Mouse (Mus musculus): ENCODE results near the gene Pdp2.

The Pdp2 gene

DNA sequence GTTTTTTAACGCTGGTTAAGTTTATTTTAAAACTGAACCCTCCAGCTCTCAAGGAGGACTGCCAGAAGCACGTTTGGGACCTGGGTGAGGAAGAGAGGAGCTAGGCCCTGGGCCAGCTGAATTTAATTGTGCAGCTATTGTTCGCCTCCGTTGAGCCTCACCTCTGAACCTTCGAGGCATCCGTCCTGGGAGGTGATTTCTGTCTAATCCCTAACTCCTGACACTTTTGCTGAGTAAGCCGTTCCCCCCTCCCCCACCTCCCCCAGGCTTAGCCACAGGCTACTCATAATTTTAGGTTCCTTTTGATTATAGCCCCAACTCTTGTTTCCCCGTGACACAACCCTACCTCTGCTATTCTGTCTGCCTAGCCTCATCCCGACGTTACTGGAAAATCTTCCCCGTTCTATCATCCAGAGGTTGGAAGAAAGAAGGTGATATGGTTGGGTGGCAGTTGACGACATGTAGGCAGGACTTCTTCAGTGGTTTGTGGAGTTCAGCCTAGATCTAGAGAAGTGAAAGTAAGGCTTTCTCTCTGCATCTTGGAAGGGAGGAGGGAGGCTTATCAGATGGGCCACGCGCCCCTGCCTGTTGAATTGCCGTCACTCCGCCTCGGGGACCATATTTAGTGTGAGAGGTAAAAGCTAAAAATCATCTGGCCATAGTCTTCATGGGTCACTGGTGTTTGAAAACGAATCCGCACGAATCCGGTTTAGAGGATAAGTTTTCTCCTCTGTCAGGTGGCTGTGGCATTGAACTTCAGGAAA, 4.7 kb downstream of the Pdp2 start:
- no peak for DNase-seq (ENCODE audit: extremely low spot score, low spot score)

DNA sequence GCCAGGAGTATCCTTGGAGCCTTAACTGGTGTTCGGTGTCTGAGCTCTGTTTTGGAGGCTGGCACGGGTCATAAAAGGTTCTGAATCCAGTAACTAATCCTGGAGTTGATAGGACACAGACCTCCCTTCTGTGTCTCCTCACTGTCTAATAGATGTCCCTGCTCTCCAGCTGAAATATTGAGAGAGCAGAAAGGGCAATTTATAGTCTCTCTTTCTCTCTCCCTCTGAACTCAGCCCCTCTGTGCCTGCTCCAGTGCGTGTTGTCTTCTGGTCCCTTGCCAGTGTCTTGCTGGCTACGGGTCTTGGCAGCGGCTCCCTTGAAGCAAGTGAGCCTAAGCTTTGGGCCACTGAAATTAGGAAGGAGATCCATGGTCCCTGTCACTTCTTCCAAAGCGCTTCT, 6.4 kb downstream of the Pdp2 start:
- no peak for DNase-seq (ENCODE audit: extremely low spot score, low spot score)

DNA sequence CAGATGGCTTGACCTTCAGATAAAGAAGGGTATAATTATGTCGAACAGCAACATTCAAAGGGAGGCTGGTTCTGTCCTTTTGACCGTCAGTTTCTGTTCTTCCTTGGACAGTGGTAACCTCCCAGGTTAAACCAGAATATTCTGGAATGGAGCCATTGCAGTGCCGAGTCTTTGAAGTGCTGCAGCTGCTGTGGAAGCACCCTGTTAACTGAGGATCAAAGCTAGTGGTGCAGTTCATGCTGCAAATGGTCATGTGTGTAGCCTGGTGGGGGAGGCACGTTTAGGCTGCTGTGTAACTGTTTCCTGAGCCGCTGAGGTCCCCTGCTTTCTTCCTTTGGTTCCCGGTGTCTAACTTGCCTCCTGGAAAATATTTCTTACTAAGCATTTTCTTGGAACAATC, 7.2 kb downstream of the Pdp2 start:
- DNase-seq (ENCODE audit: extremely low spot score, low spot score): no peak

DNA sequence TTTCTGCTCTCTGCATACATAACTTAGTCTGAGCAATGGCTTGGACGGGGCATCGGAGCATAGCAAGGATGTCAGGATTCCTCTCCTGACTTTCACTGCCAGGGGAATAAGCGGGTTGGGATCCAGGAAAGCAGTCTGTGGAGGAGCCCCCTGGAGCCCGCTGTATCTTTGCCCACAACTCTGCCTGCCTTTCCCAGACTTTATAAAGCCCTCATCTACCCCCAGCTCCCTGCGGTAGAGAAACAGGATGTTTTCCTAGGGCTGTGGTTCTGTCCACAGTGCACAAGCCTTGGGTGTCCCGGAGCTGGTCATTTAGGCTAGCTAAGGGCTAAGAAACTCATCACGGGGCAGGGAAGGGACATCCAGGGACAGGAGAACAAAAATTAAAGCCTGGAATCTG, 10.1 kb downstream of the Pdp2 start:
- DNase-seq (ENCODE audit: extremely low spot score, low spot score): peak; percentile 26

DNA sequence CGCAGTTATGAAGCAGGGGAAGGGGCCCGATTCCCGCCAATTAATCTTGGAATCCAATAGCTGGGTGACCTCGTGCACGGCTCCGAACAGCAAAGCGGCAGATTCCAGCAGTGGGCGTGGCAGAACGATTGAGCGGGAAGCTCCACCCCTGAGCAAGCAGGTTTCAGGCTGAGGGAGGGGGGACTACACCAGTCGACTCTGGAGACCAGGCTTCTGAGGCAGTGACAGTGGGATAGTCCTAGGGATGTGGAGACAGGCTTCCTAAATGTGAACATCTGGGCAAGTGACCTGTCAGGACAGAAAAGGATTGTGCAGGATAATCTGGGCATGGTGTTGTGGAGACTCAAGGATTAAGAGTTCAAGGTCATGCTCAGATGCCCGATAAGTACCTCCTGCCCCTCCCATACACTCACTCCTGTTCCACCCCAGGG, 10.7 kb downstream of the Pdp2 start:
- peak; percentile 36 for DNase-seq (ENCODE audit: extremely low spot score, low spot score)

DNA sequence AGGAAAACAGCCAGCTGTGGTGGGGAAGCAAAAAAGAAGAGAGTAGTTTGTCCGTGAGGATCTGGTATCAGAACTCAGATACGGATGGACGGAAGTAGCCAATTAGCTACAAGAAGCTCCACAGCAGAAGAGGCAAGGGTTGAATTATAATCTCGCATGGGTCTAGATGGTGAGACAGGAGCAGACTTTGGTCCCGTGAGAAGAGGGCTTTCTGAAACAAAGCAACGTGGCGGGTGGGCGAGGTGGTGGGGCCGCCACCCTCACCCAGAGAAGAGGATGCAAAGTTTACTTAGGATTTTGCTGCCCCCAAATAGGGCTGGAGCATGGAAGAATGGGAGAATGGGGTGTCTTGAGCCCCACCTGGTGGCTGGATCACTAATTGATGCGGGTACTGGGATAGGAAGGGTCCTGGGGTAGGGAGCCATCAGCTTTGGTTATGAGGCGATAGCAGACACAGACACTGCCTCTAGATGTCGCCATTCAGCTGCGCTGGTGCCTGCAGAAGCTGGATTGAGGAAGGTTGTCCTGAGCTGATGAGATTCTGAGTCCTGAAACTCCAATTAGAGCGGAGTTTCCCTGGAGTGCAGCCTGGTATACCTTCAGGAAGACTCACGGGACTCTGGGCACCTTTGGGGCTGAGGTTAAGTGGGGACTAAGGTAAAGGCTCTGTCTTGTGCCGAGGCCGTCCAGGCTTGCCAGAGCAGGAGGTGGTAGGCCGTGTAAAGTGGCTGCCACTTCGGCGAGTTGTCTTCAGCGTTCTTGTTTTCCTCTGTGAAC, 11.4 kb downstream of the Pdp2 start:
- peak; percentile 86 for DNase-seq (ENCODE audit: extremely low spot score, low spot score)

DNA sequence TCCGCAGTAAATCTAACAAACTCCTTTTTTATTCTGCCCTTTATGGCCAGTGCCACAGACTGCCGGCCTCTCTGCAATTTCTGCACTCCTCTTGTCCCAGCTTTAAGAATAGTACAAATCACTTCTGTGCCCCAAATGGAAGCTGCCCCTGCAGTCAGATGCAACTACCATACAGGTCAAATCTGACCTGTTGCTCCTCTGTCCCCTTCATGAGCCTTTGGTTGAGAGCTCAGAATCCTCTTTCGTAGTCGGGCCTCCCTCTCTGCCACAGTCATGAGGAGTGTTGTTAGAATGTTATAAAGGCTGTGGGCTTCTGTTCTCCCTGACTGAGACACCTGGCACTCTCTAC, 12.0 kb downstream of the Pdp2 start:
- DNase-seq (ENCODE audit: extremely low spot score, low spot score): no peak

DNA sequence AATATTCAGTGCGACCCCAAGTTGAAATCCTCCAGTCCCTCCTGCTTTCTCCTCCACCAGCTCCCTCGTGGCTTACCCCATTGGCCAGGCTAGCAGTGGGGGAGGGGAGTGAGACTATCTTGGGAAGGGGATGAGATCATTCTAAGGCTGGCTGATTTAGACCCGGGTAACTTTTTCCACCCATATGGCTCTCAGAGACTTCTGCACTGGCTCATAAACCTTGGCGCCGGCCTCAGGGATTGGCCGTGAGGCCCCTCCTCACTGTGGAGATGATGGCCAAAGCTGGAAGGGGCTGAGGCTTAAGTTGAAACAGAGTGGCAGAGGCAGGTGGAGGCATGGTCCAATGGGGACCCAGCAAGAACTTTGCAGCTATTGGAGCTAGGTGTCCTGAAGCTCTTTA, 15.1 kb downstream of the Pdp2 start:
- no peak for DNase-seq (ENCODE audit: extremely low spot score, low spot score)

DNA sequence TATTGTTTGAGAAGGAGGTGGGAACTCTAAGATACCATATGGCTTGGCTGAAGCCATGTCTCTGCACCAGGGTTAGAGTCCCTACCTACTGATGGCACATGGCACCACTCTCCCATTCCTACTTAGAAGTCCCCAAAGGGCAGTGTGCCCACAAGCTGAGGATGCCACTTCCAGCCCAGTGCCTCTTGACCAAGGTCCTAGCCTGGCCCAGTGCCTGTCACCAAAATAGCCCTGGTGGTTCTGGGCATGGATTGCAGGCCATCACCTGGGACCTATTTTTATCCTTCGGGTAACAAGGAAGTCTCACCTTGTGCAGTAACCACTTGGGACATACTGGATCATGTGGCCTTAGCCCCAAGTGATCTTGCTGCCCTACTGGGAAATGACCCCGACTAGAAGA, 16.7 kb downstream of the Pdp2 start:
- DNase-seq (ENCODE audit: extremely low spot score, low spot score): no peak

DNA sequence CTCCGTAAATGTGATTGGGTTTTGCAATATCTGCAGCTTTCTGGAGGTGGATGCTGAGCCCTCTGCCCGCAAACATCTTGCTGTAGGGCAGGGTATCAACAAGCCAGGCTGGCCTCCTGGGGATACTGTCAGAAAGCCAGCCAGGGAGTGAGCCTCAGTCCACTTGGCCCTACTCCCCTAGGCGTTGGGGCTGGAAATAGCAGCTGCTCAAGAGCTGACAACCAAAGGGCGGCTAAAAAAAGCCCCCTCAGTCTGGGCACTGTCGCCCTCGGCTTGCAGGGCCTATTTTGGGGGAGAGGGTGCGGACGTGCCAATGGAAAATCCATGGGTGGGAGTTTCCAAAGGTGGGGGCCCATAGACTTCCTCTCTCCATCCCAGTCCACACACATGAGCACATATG, 18.0 kb downstream of the Pdp2 start:
- no peak for DNase-seq (ENCODE audit: extremely low spot score, low spot score)

DNA sequence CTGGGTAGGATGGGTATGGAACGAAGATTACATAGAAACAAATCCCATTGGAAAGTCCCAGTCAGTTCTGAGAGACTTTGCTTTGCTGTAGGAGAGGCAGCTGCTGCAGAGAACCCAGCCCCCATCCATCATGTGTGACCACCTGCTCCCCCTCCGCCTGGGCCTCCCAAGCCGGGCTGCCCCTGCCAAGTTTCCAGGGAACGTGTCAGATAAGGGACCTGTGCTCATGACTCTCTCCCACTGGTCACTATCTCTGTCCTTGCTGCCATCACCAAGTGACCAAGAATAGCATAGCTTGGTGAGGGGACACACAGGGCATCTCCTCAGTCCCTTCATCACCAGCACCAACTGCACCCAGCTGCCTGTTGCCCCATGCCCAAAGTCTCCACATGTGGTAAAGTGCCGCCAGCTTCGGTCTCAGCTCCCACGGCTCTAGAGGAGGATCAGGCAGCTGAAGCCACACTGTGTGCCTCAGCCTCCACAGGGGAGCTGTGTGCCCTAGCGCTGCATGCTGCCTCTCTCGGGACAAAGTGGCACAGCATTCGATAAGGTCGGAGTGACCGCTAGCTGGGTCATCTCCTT, 19.0 kb downstream of the Pdp2 start:
- DNase-seq (ENCODE audit: extremely low spot score, low spot score): no peak

DNA sequence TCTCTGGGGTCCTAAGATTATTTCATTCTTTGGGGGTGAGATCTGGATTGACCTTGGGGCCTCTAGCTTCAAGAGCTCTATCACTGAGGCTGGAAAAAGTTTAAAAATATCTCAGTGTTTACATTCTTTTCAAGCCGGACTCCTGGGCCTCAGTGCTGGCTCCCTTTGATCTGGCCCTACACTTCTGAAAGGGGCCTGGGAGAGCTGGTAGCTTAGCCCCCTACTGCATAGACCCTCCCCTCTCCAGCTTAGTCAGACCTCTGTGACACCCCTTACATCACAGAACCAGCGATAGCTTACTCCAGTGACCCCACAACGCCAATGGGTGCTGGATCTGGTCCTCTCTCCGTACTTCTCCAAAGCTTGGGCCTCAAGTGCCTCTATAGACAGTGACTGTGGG, 20.4 kb downstream of the Pdp2 start:
- DNase-seq (ENCODE audit: extremely low spot score, low spot score): no peak

DNA sequence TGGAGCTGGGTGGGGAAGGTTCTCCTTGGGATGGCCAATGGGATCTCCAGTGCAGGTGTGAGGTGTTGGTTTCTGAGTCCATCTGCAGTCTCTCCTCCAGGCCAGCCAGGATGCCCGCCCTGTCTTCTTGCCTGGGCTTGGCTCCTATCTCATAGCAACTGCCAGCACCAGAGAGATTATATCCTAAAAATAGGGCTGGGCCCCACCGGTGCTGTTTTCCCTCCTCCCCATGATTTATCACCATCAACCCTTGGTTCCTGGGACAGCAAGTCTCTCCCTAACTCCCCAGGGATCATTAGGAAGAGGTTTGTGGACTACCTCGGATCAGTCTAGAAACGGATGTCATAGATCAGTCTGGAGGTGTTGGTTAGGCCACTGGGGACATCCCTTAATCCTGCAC, 21.9 kb downstream of the Pdp2 start:
- DNase-seq (ENCODE audit: extremely low spot score, low spot score): no peak

DNA sequence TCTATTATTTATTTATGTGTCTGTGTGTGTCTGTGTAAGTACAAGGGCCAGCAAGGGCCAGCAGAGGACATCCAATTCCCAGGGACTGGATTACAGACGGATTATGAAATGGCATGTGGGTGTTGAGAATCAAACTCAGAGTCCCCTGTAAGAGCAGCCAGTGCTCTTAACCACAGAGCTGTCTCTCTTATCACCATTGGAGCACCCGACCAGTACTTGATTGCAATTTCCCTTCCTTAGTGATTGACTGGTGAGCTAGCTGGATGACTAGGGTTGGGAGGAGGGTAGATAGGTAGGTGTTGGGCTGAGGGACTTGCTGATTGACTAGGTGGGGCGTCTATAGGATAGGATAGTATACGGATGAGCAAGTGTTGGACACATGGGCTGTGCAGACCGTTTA, 29.5 kb downstream of the Pdp2 start:
- no peak for DNase-seq (ENCODE audit: extremely low spot score, low spot score)

DNA sequence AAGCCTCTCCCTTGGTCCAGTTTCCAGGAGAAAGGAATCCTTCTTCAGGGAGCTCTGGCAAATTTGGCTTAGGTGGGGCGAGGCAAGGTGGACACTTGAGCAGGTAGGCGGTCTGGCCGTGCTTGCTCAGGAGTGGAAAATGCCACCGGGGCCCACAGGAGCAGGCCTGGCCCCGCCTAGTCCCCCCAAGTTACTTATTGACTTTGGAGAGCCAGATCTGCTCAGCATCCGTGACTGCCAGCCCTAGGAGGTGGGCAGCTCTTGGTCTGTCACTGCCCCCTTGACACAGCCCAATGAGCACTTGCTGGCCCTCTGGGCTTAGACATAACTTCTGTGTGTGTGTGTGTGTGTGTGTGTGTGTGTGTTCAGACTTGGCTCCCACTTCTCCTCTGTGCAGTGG, 32.9 kb downstream of the Pdp2 start, which contains the start of gene Cdh16:
TSS of gene Cdh16 (minus strand) at position 236 of the 400 bp plus-strand sequence.
- DNase-seq (ENCODE audit: extremely low spot score, low spot score): no peak

DNA sequence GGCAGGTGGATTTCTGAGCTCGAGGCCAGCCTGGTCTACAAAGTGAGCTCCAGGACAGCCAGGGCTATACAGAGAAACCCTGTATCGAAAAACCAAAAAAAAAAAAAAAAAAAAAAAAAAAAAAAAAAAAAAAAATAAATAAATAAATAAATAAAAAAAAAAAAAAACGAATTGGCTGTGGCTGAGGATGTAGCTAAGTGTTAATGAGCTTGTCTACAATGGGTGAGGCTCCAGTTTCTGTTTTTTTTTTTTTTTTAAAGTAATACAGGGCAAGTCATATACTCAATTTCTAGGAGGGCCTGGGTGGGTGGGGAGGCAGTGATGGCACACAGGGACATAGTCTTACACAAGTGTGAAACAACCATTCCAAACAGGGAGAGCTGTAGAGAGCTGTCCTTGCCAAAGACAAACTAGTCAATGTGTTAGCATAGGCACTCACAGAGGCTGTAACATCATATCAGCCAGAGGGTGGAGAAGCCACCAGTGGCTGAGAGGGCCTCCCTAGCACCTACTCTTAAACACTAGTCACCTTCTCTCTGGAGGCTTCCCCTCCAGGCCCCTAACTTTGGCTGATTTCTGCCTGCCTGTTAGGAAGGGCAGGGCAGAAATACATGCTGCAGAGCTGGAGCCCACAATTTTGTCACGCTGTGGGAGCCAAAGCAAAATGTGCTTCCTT, 36.0 kb downstream of the Pdp2 start:
- no peak for DNase-seq (ENCODE audit: extremely low spot score, low spot score)

DNA sequence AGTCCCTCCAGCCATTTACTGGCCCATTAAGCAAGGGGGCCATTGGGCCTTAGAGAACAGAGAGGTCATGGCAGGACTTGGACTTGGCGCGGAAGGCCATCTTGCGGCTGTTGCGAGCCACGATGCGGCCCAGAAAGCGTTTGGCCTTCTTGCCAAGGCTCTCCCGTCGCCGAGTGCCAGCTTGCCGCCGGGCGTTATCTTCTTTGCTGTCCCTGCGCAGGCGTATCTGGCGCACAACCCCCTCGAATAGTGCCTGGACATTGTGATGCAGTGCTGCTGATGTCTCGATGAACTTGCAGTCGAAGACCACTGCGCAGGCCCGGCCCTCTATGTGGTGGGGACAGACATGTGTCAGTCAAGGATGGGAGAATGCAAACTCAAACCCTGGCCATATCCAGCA, 37.2 kb downstream of the Pdp2 start:
- DNase-seq (ENCODE audit: extremely low spot score, low spot score): no peak

DNA sequence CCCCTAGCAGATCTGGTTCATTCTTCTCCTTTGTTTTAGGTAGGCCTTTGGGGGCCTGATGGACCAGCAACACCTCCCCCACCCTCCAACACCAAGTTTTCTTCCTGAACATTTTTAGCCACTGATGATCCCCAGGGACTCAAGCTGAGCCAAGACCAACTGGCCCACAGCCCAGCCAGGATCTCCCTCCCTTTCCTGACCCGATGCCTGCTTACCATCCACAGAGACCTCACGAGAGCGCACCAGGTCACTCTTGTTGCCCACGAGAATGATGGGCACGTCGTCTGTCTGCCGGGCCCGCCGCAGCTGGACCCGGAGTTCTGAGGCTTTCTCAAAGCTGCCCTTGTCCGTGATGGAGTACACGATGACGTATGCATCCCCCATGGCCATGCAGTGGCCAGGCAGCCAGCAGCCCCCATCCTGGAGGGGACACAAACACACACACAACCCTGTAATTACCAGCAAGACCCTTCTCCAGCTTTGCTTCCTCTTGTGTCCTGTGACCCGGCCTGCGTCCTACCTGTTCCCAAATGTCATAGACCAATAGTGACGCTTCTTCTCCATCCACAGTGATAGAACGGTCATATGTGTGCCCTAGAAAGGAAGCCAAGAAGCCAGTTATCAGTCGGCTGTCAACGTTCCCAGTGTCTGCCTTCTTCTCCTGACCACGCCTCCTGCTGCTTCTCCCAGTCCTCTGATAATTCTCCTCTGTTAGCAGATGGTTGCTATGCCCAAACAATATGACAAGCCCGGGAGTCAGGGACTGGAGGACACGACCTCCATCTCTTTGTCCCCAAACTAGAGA, 38.3 kb downstream of the Pdp2 start:
- DNase-seq (ENCODE audit: extremely low spot score, low spot score): no peak

DNA sequence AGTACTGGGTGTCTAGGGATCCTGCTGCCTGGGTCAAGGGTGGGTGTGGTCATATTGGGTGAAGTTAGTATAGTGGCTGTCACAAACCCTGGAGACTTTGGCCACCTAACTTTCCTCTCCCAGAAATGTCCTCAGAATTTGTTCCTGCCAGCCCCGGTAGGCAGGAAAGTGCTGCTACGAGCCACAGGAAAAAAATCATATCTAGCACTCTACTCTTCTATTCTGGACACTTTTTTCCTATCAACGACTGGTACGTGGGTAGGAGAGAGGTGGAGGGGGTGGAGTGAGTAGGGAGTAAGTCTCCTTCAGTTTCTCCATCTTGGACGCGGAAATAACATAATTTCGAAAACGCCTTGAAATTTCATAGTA, 38.8 kb downstream of the Pdp2 start:
- no peak for DNase-seq (ENCODE audit: extremely low spot score, low spot score)

DNA sequence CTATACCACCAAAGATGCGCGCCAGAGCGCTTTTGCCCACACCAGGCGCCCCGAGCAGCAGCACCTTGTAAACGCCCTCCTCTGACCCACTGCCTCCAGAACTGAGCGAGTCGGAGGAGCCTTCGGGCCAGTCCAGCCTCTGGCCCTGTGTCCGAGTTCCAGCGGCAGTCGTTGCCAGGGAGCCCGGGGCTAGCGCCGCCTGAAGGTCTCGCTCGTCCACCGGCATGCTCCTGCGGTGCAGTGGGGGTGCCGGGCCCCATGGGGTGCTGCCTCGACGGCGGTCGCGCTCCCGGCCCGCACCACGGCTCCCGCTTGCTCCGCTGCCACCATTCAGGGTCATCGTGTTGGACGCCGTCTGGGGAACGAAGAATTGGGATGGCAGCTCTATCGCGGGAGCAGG, 39.3 kb downstream of the Pdp2 start:
- DNase-seq (ENCODE audit: extremely low spot score, low spot score): no peak

DNA sequence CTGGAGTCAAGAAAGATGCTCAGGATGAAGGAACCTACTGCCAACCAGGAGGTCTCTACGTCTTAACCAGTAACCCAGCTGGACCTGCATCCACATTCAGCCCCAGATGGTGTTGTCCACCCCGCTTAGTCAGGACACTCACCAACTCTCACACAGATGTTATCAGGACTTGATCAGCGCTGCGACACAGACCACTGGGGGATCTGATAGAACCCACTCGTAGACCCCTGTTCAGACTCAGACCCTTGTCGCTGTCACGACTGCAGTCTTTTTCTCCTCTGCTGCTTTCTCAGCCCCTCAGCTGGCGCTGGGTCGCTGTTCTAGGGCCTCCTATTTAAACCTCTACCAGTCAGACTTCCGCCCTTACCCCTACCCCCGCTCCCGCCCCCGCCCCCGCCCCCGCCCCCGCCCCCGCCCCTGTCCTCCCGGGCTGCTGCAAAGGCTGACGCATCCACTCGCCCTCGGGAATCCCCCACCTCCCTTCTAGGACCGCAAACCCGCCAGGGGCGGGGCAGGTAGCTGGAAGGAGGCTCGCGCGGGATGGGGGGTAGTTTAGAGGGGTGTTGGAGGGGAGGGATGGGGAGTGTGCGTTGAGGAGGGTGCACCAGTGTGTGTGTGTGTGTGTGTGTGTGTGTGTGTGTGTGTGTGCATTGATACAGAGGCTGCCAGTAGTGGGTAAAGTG, 39.9 kb downstream of the Pdp2 start, which contains the start of gene Rrad:
TSS of gene Rrad (minus strand) at position 347 of the 683 bp plus-strand sequence.
- DNase-seq (ENCODE audit: extremely low spot score, low spot score): peak; percentile 57
